ENCODE assay signal across 12 mouse cellular contexts in the genomic region with DNA sequence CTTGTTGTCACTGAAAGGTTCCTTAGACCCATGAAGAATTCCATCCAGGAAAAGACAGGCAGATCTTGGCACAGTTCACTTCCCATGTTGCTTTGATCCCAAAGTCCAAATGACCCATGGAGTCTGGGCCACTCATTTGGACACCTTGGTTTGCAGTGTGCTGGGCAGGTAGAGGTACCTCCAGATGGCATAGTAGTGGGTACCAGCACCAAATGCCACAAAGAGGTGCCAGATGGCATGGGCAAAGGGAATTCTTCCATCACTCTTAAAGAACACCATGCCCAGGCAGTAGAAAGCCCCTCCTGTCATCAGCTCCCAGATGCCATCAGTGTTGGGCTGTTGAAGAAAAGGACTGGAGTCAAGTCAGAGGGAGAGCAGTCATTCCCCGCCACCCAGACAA.
"Had no signal": no experiment of that assay in that cellular context is flagged by ENCODE, and none has a peak within 500 bp of the region (broad histone marks: within the 10 kb centered on the region; RNA-seq: fewer than 3 reads in every experiment).

No protein-coding gene starts in this region.

- DNase-seq: left cerebral cortex, postnatal 4 days; liver; liver, embryonic 13.5 days; liver, postnatal 0 days; lung, adult 18-20 months; lung, adult 2 months; lung, embryonic 14.5 days; lung, postnatal 10 days; lung, postnatal 14 days; lung, postnatal 36 days; lung, postnatal 4 days; midbrain, embryonic 14.5 days had no signal
